Mouse (Mus musculus) urinary bladder, postnatal 4 days (tissue): ENCODE measurements around the gene Rfx1.

ENCODE experiments used
- DNase-seq, 2 experiments: peaks; one replicate each; pipeline ENCODE4 v3.0.0; 2021 to 2022; ENCODE audit warnings: low spot score in 2 of 2

Gene Rfx1

DNA sequence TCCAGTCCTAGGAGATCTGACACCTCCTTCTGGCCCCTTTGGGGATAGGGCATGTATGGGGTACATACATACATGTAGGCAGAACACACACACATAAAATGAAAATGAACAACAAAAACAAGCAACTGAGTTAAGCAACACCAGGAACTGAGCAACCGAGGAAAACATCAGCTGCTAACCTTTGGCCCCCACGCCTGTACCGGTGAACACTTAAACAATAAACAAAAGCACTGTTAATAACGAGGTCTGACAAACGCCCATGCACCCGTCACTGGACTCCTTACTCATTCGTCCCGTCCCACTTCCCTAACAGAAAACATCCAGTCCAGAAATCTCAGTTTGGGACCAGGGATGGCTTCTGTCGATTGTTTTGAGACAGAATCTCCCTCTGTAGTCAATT lies 22.6 kb downstream of the Rfx1 start:
- no peak for DNase-seq

DNA sequence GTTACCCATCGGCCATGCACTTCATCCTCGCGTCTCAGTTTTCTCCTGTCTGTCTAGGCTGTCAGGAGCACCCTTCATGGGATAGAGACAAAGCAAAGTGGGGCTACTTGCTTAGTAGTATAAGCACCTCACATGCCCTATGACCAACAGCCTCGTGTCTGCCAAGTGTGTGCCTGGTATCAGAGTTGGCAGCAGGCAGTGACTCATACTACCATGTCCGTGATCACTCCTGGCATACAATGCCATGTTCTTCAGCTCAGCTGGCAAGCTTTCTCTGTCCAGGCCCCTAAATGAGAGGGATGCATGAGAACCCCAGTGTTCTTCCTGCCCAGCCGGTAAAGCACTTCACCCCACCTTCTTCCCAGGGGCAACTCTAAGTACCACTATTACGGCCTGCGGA lies 24.0 kb downstream of the Rfx1 start:
- no peak for DNase-seq

DNA sequence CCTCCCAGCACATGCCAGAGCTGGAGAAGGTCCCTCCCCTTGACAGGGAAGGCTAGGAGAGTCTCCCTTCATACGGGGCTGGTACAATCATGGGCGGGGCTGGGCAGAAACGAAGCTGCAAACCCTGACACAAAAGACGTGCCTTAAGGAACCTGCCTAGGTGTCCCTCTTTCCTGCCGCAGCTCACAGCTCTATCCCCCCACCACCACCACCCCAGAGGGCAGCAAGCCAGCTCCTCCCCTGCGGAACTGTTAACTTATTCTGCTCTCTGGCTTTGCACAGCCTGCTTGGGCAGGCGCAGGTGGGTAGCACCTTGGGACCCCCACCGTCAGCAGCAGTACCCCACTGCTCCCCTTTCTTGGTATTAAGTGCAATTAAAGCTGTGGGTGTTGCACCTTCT lies 29.4 kb downstream of the Rfx1 start:
- no peak for DNase-seq

DNA sequence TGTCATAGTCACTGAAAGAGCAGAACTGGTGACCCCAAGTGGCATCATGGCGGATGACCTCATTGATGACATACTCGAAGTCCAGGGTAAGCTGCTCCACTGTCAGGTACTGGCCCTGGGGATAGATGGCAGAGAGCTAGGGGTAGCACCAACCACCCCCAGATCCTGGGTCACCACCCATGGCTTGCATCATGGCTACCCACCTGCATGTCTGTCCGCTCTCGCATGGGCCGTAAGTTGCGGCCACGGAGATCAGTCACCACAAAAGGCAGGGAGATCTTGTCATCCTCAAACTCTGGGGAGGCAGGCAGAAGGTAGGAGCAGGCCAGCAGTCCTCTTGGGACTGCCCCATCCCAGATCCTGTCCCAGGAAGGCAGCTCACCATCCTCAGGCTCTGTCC lies 31.7 kb downstream of the Rfx1 start:
- no peak for DNase-seq

DNA sequence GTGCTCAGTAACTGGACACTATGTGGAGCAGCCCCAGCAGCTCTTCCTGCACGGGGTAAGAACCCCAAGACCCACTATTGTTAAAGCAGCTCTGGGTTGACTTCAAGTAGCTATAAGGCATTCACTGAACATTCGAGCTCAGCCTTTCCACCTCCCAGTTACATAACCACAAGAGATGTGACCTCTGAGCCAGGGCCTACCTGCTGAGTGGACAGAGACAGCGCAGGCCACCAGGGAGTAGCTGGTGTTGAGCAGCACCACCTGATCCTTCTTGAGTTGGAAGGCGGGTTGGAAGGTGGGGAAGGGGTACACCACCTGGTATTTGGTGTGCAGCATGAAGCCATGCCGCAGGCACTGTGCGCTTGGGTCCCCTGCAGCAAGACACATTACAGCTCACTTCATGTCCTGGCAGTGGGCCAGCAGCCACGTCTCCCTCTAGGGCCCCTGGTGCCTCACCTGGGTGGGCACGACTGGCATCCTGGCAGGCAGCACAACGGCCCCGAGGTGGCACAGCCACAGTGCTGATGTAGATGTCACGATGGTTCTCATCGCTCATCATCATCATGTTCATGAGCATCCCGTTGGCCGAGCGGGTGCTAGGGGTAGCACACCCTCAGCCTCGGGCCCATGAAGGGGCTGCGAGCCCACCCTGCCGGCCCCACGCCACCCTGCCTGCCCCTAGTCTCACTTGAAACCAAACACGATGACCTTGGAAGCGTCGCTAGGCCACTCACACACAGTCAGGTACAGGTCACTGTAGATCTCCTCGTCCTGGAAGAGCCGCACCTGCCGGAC lies 35.0 kb downstream of the Rfx1 start:
- no peak for DNase-seq

DNA sequence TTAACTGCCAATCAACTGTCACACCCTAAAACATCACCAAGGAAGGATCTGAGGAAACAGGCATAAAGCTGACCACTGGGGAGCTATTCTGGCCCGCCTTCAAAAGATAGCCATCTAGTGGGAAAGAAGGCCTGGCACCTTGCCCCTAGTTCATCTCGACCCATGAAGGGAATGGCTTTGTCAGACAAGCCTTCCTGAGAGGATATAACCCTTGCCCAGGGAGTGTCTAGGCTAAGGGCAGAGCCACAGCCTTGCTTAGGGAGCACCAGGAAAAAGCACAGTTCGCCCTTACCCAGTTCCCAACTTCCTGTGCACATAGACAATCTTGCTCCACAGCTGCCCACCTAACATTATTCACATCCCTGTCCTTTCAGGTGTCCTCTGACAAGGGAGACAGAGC lies 37.0 kb downstream of the Rfx1 start:
- DNase-seq, result no peak

DNA sequence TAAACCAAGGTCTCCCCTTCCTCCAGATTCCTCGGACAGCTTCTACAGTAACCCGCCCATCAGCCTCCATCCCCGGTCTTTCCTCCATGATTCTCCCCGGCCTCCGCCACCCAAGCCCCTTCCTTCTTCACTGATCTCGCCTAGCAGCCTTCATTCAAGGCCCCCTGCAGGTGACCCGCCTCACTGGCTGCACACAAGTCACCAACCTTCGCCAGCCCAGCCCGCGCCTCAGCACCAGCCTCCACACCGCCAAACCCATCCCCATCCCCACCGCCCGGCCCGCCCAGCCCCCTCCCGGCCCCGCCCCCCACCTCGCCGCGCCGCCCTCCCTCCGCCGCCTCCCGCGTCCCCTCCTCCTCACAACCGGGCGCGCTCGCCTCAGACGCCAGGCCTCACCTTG lies 37.6 kb downstream of the Rfx1 start:
- DNase-seq, result peak in 1 of 2 experiments; percentile 56

DNA sequence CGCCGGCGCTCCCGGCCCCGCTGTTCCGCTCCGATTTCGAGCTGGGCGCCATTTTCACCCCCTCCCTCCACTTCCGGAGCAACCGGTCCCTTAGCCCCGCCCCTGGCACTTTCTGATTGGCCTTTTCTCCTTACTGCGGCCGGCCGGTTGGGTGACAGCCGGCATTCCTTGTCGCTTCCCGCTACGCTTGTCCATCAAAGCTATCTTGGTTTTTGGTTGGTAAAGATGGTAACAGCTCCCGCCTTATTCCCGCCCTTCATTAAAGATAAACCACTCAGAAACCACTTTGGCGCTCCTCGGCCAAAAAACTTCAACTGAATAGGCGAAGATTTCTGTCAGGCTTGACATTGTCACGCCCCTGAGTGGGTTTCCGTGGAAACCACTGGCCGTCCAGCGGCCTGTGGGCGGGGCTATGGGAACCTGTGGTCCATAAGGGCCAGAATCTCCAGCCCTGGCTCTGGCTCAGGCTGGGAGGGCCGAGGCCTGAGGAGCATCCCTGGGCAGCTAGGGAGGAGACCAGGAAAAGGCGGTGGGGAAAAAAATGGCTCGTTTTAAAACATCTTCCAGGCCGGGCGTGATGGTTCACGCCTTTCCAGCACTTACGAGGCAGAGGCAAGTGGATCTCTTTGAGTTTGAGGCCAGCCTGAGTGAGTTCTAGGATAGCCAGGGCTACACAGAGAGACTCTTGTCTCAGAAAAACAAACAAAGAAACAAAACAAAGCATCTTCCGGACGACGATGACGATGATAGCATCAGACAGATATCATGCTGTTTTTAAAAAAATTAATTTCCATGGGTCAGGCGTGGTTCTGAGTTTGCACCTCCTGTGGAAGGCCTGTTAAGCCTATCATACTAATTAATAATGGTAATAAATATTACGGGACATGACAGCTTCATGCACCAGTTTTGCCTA lies 38.3 kb downstream of the Rfx1 start, which contains the start of gene Dcaf15:
TSS of gene Dcaf15 (minus strand) at position 72 of the 913 bp plus-strand sequence.
- peak; percentile 97 to 99 for DNase-seq

DNA sequence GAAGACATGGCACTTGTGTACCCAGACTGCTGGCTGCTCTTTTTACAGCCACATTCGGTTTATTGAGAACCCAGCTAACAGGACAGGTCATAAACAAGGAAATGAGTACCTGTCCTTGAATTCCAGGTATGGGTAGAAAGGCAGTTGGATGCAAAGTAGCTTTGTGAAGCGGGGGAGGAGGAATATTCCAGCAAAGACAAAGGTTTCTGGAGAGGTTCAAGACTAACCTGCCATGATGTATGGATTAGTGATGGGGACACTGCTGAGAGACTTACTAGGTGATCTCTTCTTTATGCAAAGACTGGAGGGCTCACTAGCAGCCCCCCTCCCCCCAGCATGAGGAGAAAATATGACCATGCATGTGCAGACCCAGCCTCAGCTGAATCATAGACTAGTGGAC lies 39.0 kb downstream of the Rfx1 start:
- no peak for DNase-seq

DNA sequence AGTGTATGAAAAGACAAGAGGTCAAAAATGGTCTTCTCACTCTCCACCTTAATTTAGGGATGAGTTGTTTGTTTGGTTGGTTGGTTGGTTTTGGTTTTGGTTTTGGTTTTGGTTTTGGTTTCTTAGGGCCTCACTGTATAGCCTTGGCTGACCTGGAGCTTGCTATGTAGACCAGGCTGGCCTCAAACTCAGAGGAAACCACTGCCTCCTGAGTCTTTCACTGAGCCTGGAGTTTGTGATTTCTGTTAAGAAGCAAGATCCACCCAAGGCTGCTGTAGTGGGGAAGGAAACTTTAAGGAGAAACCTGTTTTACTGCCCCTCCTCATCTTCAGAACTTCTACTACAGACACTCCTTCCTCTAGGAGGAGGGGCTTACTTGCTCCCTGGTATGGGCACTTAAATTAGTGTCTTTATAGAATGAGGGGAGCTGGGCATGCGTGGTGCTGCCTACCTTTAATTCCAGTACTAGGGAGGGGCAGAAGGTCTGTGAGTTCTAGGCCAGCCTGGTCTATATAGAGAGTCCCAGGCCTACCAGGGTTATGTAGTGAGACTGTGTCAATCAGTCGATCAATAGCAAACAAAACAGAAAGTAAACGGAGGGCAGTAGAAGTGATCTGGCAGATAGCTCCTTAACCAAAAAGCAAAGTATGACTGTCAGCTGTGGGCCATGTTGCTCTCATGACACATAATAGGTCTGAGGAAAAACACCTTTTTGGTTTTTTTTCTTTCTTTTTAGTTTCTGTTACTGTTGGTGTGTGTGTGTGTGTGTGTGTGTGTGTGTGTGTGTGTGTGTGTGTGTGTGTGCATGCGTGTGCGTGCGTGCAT lies 39.8 kb downstream of the Rfx1 start:
- no peak for DNase-seq

DNA sequence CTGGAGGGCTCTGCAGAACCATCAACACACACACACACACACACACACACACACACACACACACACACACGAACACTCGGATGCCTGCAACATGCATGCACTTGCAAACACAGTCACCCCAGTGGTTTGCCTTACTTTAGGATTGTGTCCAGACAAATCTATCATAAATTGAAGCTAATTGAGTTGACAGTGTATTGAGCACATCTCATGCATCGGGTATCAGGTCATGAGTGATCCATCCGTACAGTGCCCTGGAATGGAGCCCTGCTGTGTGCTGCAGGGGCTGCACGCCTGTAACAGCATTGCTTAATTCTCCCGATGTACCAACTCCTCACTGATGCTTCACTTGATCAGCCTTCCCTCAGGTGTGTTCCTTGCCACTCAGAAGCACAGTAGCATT lies 49.0 kb downstream of the Rfx1 start:
- DNase-seq, result no peak

DNA sequence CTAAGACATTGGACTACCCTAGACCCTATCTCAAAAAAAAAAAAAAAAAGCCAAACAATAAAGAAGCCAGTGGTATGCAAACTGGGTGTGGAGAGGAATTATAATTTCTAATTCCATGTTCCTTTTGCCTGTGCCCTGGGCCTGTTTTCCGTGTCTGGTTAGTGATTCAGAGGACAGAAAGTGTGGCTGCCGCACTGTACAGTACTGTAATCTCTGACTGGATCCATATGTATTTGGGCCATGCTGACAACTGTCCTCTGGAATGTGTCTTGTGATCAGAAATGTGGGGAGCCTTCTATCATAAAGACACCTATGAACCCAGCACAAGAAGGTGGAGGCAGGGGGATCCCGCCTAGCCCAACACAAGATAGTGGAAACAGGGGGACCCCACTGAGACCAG lies 55.5 kb downstream of the Rfx1 start:
- DNase-seq, result no peak

DNA sequence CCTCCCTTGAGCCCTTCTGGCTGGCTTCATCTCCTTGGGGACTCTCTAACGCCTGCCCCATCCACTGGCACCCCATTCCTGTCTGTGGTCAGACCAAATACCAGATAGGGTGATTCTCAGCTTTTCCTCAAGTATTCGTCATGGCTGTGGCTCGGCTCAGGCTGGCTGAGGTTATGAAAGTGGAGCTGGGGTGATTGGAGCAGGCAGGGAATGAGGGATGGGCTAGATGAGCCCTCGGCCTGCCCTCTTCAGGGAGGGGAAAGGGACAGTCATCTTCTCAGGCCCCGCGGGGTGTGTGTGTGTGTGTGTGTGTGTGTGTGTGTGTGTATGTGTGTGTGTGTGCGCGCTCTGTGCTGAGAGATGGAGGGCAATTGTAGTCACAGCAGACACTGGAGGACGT lies 59.0 kb downstream of the Rfx1 start, which contains the start of gene Podnl1:
TSS of gene Podnl1 (plus strand) at position 334 of the 400 bp plus-strand sequence.
- DNase-seq, result no peak

DNA sequence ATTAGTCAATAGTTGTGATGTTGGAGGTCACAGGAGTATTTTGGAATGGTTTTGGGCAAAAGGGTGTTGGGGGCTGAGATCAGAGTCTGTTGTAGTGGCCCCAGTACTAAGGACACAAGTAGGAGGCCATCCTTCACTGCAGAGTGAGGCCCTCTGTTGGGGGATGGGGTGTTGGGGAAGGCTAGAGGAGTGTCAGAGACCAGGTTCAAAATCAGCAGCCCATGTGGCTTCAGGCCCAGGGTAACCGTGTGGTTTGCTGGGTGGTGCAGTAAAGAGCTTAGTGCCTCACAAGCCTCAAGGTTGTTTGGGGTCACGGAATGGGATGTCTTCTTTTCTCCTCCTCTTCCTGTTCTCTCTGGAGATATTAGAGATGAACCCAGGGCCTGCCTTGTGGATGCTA lies 60.1 kb downstream of the Rfx1 start:
- DNase-seq, result no peak

DNA sequence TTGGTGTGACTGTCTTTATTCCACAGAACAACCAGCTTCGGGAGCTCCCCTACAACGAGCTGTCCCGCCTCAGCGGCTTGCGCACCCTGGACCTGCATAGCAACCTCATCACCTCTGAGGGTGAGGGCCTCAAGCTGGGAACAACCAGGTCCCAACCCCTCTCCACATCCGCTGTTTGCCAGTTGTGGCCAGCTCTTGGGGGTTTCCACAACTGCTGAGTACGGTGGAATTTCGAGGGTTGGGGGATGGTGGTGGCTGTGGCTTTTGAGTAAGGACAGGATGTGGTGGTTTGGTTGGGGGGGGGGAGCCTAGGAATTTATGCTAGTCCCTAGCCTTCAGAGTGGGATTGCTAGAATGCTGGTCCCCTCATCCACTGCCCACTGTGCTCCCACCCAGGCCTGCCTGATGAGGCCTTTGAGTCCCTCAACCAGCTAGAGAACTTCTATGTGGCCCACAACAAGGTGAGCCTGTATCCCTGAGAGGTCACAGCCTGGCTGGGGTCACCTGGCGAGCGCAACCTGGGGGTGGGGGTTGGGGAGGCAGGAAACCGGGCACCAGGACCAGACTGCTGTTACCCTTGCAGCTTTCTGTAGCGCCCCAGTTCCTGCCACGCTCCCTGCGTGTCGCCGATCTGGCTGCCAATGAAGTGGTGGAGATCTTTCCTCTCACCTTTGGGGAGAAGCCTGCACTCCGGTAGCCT lies 60.7 kb downstream of the Rfx1 start:
- no peak for DNase-seq

DNA sequence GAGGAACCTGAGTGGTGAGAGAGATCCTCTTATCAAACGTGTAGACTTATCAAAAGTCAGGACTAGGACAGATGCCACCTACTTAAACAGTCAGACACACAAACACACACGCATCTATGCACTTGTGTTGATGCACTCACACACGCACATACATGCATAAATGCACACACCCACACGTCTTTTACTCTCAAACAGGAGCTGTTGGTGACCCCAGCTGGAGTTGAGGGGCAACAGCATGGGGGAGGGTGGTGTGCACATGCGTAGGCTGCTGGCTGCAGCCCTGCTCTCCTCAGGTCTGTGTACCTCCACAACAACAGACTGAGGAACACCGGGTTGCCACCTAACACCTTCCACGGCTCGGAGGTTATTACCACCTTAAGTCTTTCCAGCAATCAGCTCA lies 61.6 kb downstream of the Rfx1 start:
- no peak for DNase-seq

DNA sequence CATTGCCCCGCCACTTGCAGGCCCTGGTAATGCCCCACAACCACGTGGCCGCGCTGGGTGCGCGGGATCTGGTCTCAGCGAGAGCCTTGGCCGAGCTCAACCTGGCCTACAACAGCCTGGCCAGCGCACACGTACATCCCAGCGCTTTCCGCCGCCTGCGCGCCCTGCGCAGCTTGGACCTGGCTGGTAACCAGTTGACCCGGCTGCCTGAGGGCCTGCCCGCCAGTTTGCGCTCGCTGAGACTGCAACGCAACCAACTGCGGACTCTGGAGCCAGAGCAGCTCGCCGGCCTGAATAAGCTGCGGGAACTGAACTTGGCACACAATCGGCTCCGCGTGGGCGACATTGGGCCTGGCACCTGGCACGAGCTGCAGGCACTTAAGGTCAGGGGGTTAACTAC lies 64.2 kb downstream of the Rfx1 start:
- no peak for DNase-seq

DNA sequence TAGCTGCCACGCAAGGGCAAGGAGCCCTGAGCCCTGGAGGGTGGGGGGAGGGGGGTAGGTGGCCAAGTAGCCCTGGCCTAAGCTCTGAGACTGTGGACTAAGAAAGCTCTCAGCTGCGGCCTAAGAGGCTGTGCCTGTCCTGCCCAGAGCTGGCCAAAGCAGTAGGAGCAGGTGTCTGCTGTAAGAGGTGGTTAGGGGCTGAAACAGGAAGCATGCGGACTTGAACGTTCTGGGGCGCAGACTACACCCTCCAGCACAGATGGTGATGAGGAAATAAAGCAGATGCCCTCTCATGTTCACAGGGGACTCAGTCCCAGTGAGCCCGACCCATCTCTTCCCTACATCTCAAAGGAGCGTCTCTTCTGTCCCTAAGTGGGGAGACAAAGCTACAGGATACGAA lies 65.6 kb downstream of the Rfx1 start:
- no peak for DNase-seq

DNA sequence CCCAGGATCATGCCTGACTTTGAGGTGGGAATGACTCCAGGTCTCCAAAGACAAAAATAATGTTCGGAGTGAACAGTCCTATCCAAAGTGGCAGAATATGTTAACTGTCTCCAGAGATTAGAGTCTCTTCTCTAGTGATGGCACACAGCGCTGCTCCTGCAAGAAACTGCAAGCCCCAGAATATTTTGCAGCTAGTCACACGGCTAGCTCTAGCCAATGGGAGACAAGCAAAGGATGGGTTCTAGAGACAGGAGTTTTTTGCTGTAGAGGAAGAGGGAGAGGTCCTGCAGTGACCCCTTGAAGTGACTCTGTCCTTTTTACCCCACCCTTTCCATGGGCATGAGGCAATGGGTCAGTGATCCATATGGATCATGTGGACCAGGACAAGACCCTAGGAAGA lies 71.2 kb downstream of the Rfx1 start:
- no peak for DNase-seq

DNA sequence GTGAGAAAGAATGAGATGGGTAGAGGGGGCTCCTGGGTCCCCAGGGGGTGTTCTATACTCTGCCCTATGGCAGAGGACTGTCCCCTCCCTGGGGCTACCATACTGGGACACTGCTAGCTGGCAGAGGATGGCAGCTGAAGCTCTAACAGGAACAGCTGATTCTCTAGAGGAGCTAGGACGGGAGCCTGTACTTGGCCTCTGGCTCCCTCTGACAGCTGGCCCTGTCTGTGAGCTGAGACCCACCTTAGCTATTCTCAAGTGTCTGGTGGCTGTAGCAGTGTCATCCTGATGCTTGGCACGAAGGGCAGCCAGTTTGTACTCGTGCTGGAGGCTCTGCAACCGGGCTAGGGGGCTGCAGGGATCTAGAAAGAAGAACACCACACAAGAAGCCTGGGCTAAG lies 74.2 kb downstream of the Rfx1 start:
- no peak for DNase-seq

DNA sequence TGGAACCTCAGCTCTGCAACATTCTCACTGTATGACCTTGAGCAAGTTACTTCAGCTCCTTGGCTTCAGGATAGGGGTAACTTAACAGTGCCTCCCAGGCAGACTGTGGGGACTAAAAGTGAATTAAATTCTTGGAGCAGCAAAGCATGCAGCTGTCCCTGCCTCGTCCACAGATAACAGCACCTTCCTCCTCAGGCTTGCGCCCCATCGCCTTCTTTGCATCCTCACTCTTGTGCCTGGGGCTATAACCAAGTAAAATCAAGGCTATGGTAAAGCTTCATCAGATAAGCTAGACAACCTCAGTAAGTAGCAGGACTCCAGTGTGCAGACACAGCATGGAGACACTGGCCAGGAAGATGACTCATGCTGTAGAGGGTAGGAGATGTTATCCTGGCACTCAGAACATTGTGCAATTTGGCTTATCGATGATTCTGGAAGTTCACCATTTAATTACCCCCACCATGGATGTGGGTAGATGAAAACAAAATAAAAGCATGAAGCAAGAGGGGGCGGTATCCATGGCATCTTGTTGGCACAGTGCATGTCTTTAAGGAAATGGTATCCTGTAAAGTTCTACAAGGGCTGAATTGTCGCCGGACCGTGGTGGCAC lies 78.1 kb downstream of the Rfx1 start:
- DNase-seq, result no peak
